Mouse (Mus musculus): Measurements from ENCODE around the gene Lrrc10b. TPM values are rescaled to one million over a fixed set of nuclear protein-coding genes. Genes with fewer than 3 reads are reported as not detected.

Gene Lrrc10b
- polyA plus RNA-seq, 1 experiment from 2014 or later, result 0.67 TPM

- no peak overlapping the region for H3K4me2 ChIP-seq
- peaks cover 35% of the 10 kb centered on the region for H3K27me3 ChIP-seq
- H3K9ac ChIP-seq, result no peak overlapping the region
- no peaks in the 10 kb centered on the region for H3K9me3 ChIP-seq
- WGBS, result 8% methylated on average over 4 of the region's 4 CpGs
- no peak overlapping the region for H3K27ac ChIP-seq (replicated peaks)
- H3K4me3 ChIP-seq, result no peak overlapping the region
- H3K36me3 ChIP-seq, result no peaks in the 10 kb centered on the region
- no peaks in the 10 kb centered on the region for H3K4me1 ChIP-seq (replicated peaks)
- ATAC-seq (ENCODE audit: low read depth), result no peak
These were observed 7.2 kb upstream of the Lrrc10b start for GRCm38 (mm10) chr19:10464427-10464826.

GRCm38 (mm10) chr19:10461584-10461983 is 4.3 kb upstream of the Lrrc10b start:
- Histone ChIP-seq H3K27me3 (peaks cover 54% of the 10 kb centered on the region), H3K4me2 (no peak overlapping the region), H3K9me3 (no peaks in the 10 kb centered on the region), H3K36me3 (no peaks in the 10 kb centered on the region), H3K4me1 (replicated peaks) (peaks cover 17% of the 10 kb centered on the region), H3K9ac (no peak overlapping the region), H3K4me3 (no peak overlapping the region), H3K27ac (replicated peaks) (no peak overlapping the region)
- no peak for ATAC-seq (ENCODE audit: low read depth)
- WGBS, result 51% methylated on average over 7 of the region's 7 CpGs

- 33% methylated on average over 11 of the region's 11 CpGs for WGBS
- no peak for ATAC-seq (ENCODE audit: low read depth)
- Histone ChIP-seq H3K27ac (replicated peaks) (no peak overlapping the region), H3K9ac (no peak overlapping the region), H3K4me2 (no peak overlapping the region), H3K9me3 (no peaks in the 10 kb centered on the region), H3K27me3 (peaks cover 71% of the 10 kb centered on the region), H3K4me1 (replicated peaks) (peaks cover 23% of the 10 kb centered on the region), H3K36me3 (no peaks in the 10 kb centered on the region), H3K4me3 (no peak overlapping the region)
These were observed 2.6 kb upstream of the Lrrc10b start for GRCm38 (mm10) chr19:10459907-10460306.

- Histone ChIP-seq H3K9ac (no peak overlapping the region), H3K36me3 (no peaks in the 10 kb centered on the region), H3K4me3 (peak overlapping the region; percentile 50), H3K27me3 (peaks cover 85% of the 10 kb centered on the region), H3K4me1 (replicated peaks) (peaks cover 23% of the 10 kb centered on the region), H3K4me2 (peak overlapping the region; percentile 83), H3K27ac (replicated peaks) (no peak overlapping the region), H3K9me3 (no peaks in the 10 kb centered on the region)
- ATAC-seq (ENCODE audit: low read depth), result peak; percentile 18; the same call in 1 of the 2 replicates
- WGBS, result 27% methylated on average over 8 of the region's 8 CpGs
These were observed 823 bp upstream of the Lrrc10b start for GRCm38 (mm10) chr19:10458096-10458495.

GRCm38 (mm10) chr19:10457484-10457800 is 169 bp upstream of the Lrrc10b start:
- Histone ChIP-seq H3K4me1 (replicated peaks) (peaks cover 23% of the 10 kb centered on the region), H3K4me3 (peak overlapping the region; percentile 50), H3K4me2 (peak overlapping the region; percentile 83), H3K27me3 (peaks cover 85% of the 10 kb centered on the region), H3K27ac (replicated peaks) (0 out of 2 replicates have a peak overlapping the region, but pooled peaks have one; percentile 54), H3K9ac (peak overlapping the region; percentile 64), H3K36me3 (no peaks in the 10 kb centered on the region), H3K9me3 (no peaks in the 10 kb centered on the region)
- ATAC-seq (ENCODE audit: low read depth), result peak; percentile 94
- 1% methylated on average over 29 of the region's 34 CpGs for WGBS

- peaks cover 68% of the 10 kb centered on the region for H3K27me3 ChIP-seq
- no peak overlapping the region for H3K9ac ChIP-seq
- H3K27ac ChIP-seq (replicated peaks), result no peak overlapping the region
- ATAC-seq (ENCODE audit: low read depth), result no peak
- no peak overlapping the region for H3K4me2 ChIP-seq
- H3K9me3 ChIP-seq, result no peaks in the 10 kb centered on the region
- H3K36me3 ChIP-seq, result no peaks in the 10 kb centered on the region
- 78% methylated on average over 3 of the region's 3 CpGs for WGBS
- H3K4me3 ChIP-seq, result no peak overlapping the region
- H3K4me1 ChIP-seq (replicated peaks), result peaks cover 23% of the 10 kb centered on the region
These were observed 1.9 kb downstream of the Lrrc10b start for GRCm38 (mm10) chr19:10455437-10455806.

- peaks cover 63% of the 10 kb centered on the region for H3K27me3 ChIP-seq
- no peaks in the 10 kb centered on the region for H3K36me3 ChIP-seq
- peaks cover 23% of the 10 kb centered on the region for H3K4me1 ChIP-seq (replicated peaks)
- H3K9ac ChIP-seq, result no peak overlapping the region
- 69% methylated on average over 4 of the region's 4 CpGs for WGBS
- H3K27ac ChIP-seq (replicated peaks), result no peak overlapping the region
- ATAC-seq (ENCODE audit: low read depth), result no peak
- no peaks in the 10 kb centered on the region for H3K9me3 ChIP-seq
- H3K4me3 ChIP-seq, result no peak overlapping the region
- H3K4me2 ChIP-seq, result no peak overlapping the region
These were observed 2.4 kb downstream of the Lrrc10b start for GRCm38 (mm10) chr19:10454718-10455436.

GRCm38 (mm10) chr19:10449708-10450107 is 7.6 kb downstream of the Lrrc10b start:
- no peak overlapping the region for H3K9ac ChIP-seq
- H3K36me3 ChIP-seq, result peaks cover 25% of the 10 kb centered on the region
- H3K4me2 ChIP-seq, result no peak overlapping the region
- no peak overlapping the region for H3K27ac ChIP-seq (replicated peaks)
- peak; percentile 38; the same call in 1 of the 2 replicates for ATAC-seq (ENCODE audit: low read depth)
- H3K4me1 ChIP-seq (replicated peaks), result no peaks in the 10 kb centered on the region
- no peaks in the 10 kb centered on the region for H3K9me3 ChIP-seq
- H3K27me3 ChIP-seq, result peaks cover 21% of the 10 kb centered on the region
- WGBS, result 8% methylated on average over 3 of the region's 3 CpGs
- no peak overlapping the region for H3K4me3 ChIP-seq

GRCm38 (mm10) chr19:10449190-10449589 is 8.1 kb downstream of the Lrrc10b start:
- Histone ChIP-seq H3K27ac (replicated peaks) (no peak overlapping the region), H3K9ac (no peak overlapping the region), H3K4me2 (no peak overlapping the region), H3K36me3 (peaks cover 30% of the 10 kb centered on the region), H3K9me3 (no peaks in the 10 kb centered on the region), H3K4me3 (no peak overlapping the region), H3K4me1 (replicated peaks) (no peaks in the 10 kb centered on the region), H3K27me3 (peaks cover 15% of the 10 kb centered on the region)
- 71% methylated on average over 6 of the region's 6 CpGs for WGBS
- ATAC-seq (ENCODE audit: low read depth), result peak; percentile 65; the same call in 1 of the 2 replicates

GRCm38 (mm10) chr19:10448275-10448674 is 9.0 kb downstream of the Lrrc10b start:
- no peaks in the 10 kb centered on the region for H3K9me3 ChIP-seq
- no peak overlapping the region for H3K4me3 ChIP-seq
- no peak for ATAC-seq (ENCODE audit: low read depth)
- no peaks in the 10 kb centered on the region for H3K4me1 ChIP-seq (replicated peaks)
- WGBS, result 90% methylated on average over 6 of the region's 7 CpGs
- no peak overlapping the region for H3K9ac ChIP-seq
- peaks cover 39% of the 10 kb centered on the region for H3K36me3 ChIP-seq
- peaks cover 8% of the 10 kb centered on the region; the same call in 1 of the 2 replicates for H3K27me3 ChIP-seq
- H3K4me2 ChIP-seq, result no peak overlapping the region
- no peak overlapping the region for H3K27ac ChIP-seq (replicated peaks)

GRCm38 (mm10) chr19:10444685-10445369 is 12.4 kb downstream of the Lrrc10b start:
- WGBS, result 94% methylated on average over 15 of the region's 15 CpGs
- H3K4me1 ChIP-seq (replicated peaks), result no peaks in the 10 kb centered on the region
- H3K36me3 ChIP-seq, result peaks cover 52% of the 10 kb centered on the region
- H3K4me2 ChIP-seq, result no peak overlapping the region
- H3K27me3 ChIP-seq, result no peaks in the 10 kb centered on the region
- H3K9ac ChIP-seq, result no peak overlapping the region
- H3K9me3 ChIP-seq, result no peaks in the 10 kb centered on the region
- H3K4me3 ChIP-seq, result no peak overlapping the region
- ATAC-seq (ENCODE audit: low read depth), result no peak
- H3K27ac ChIP-seq (replicated peaks), result no peak overlapping the region

- no peak overlapping the region for H3K27ac ChIP-seq (replicated peaks)
- ATAC-seq (ENCODE audit: low read depth), result no peak
- H3K4me3 ChIP-seq, result no peak overlapping the region
- H3K27me3 ChIP-seq, result no peaks in the 10 kb centered on the region
- H3K4me2 ChIP-seq, result no peak overlapping the region
- no peaks in the 10 kb centered on the region for H3K4me1 ChIP-seq (replicated peaks)
- H3K9me3 ChIP-seq, result no peaks in the 10 kb centered on the region
- WGBS, result 77% methylated on average over 1 of the region's 1 CpGs
- no peak overlapping the region for H3K9ac ChIP-seq
- H3K36me3 ChIP-seq, result peaks cover 21% of the 10 kb centered on the region
These were observed 19.8 kb downstream of the Lrrc10b start for GRCm38 (mm10) chr19:10437521-10437920.

Data from neural tube, embryonic 13.5 days (tissue).